Mouse (Mus musculus) midbrain, embryonic 15.5 days (tissue): Measurements from ENCODE around the gene Zfp426. TPM values are rescaled to one million over a fixed set of nuclear protein-coding genes. Genes with fewer than 3 reads are reported as not detected.

Source experiments
- ATAC-seq: fragments of 200-750 bp; cut with Nextera tagmentation; replicated peaks from 2 replicates; pipeline ENCODE4 v1.8.0; 2017; ENCODE audit warnings: moderate TSS enrichment
- H3K27ac ChIP-seq: fragments of 300-500 bp; sonication (generic); 2 replicates; pipeline ENCODE4 v1.5.1; 2015; ENCODE audit warnings: mild to moderate bottlenecking, inconsistent platforms
- H3K27me3 ChIP-seq: fragments of 300-500 bp; sonication (generic); replicated peaks from 2 replicates; pipeline ENCODE4 v1.6.1; 2015; ENCODE audit warnings: inconsistent platforms
- H3K36me3 ChIP-seq: fragments of 300-500 bp; sonication (generic); replicated peaks from 2 replicates; pipeline ENCODE4 v1.6.1; 2015; ENCODE audit warnings: inconsistent platforms
- H3K4me1 ChIP-seq: fragments of 300-500 bp; sonication (generic); 2 replicates; pipeline ENCODE4 v1.6.1; 2015; ENCODE audit warnings: inconsistent platforms
- H3K4me2 ChIP-seq: fragments of 300-500 bp; sonication (generic); 2 replicates; pipeline ENCODE4 v1.6.1; 2015; ENCODE audit warnings: inconsistent platforms, mild to moderate bottlenecking, moderate library complexity
- H3K4me3 ChIP-seq: fragments of 300-500 bp; sonication (generic); 2 replicates; pipeline ENCODE4 v1.5.1; 2015; ENCODE audit warnings: mild to moderate bottlenecking, inconsistent platforms
- H3K9ac ChIP-seq: fragments of 300-500 bp; sonication (generic); 2 replicates; pipeline ENCODE4 v1.6.1; 2015; ENCODE audit warnings: mild to moderate bottlenecking, inconsistent platforms
- H3K9me3 ChIP-seq: fragments of 300-500 bp; sonication (generic); 2 replicates; pipeline ENCODE4 v1.6.1; 2016; ENCODE audit warnings: inconsistent platforms
- WGBS: fragments of 180-500 bp; shearing (Covaris S2); methylation state at CpG from one replicate; pipeline ENCODE4 v1.1.7; 2015; ENCODE audit warnings: mixed read lengths; 5-methylcytosine and 5-hydroxymethylcytosine counted together
- polyA plus RNA-seq: library from polyadenylated mRNA; unstranded; fragments of >200 nt; fragmentation: Nextera tagmentation; extraction: Ambion mirVana; gene quantifications from 2 replicates; pipeline ENCODE4 v1.2.1, GENCODE M21; 2015

The Zfp426 gene
- polyA plus RNA-seq, result 30.7 and 31.0 TPM in 2 replicates

DNA sequence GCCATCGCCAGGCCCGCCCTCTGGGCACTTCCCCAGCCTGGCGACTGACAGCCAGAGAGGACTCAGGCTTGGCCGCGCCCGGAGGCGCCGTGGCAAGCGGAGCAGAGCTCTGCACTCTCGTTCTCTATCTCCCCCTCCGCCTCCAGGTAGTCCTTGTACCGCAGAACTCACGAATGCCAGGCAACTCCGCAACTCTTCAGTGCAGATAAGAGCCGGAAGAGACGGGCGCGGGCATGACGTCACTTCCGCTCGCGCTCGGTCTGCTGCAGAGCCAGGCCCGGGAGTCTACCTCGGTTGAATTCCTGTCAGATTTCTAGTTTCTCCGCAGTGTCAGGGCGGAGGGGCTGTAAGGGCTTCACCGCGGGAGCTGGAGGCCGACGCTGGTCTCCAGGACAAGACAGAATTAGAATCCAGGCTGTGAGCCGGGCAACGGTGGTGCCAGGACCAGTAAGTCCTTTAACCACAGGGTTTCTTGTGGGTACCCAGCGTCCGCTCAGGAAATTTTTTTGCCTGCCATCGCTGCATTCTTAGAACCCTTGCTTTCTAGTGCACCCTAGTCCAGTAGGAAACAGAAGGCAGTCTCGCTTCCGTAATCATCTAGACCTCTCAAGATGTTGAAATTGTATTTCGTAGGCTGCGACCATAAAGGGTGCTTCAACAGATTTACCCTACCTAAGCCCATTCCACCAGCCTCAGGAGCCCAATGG, at the start of gene Zfp426:
TSS of gene Zfp426 (minus strand) at position 220 of the 707 bp plus-strand sequence.
- peak within 1 kb of the TSS; percentile 73 for H3K4me2 ChIP-seq
- H3K4me1 ChIP-seq, result peaks cover 42% of the 10 kb centered on the region
- H3K9me3 ChIP-seq, result no peaks in the 10 kb centered on the region
- H3K4me3 ChIP-seq, result peak within 1 kb of the TSS; percentile 99
- peak within 1 kb of the TSS; percentile 98 for H3K27ac ChIP-seq
- under 1% methylated on average over 40 of the region's 40 CpGs for WGBS
- H3K27me3 ChIP-seq, result no peaks in the 10 kb centered on the region
- ATAC-seq, result peak; percentile 96
- peaks cover 9% of the 10 kb centered on the region for H3K36me3 ChIP-seq
- H3K9ac ChIP-seq, result peak within 1 kb of the TSS; percentile 94

DNA sequence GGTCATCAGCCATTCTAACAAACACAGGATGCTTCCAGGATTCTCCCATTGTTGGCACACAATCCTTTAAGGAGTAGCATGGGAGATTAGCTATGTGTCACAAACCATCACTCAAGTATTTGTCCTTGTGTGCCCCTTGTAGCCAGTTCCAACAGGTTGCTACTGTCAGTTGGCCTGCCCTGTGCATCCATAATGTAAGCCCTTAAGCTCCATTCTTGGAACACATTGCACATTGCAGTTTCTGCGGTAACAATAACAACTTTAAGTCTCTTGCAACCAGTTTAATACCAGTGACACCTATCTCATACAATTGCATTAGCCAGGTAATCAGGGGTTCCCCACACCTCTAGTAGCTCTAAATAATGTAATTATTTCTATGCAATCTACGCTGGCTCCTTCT, 44.1 kb upstream of the Zfp426 start:
- H3K4me1 ChIP-seq, result no peaks in the 10 kb centered on the region
- no peak overlapping the region for H3K4me2 ChIP-seq
- 84% methylated on average over 2 of the region's 2 CpGs for WGBS

GRCm38 (mm10) chr9:20534326-20534926, 41.9 kb upstream of the Zfp426 start:
- 75% methylated on average over 8 of the region's 8 CpGs for WGBS
- no peak overlapping the region for H3K4me3 ChIP-seq

More for the DNA sequence above, 44.1 kb upstream of the Zfp426 start:
- Histone ChIP-seq H3K27me3 (peaks cover 3% of the 10 kb centered on the region; the same call in 1 of the 2 replicates), H3K4me3 (no peak overlapping the region), H3K9ac (no peak overlapping the region), H3K36me3 (no peaks in the 10 kb centered on the region), H3K27ac (no peak overlapping the region), H3K9me3 (no peaks in the 10 kb centered on the region)
- no peak for ATAC-seq

GRCm38 (mm10) chr9:20521306-20521957, 28.9 kb upstream of the Zfp426 start, which contains the start of gene Zfp266:
Zfp266 (minus strand) TSS chr9:20521417.
- peak within 1 kb of the TSS; percentile 91 for H3K4me3 ChIP-seq
- peak within 1 kb of the TSS; percentile 91 for H3K9ac ChIP-seq
- peak within 1 kb of the TSS; percentile 98 for H3K27ac ChIP-seq
- peak within 1 kb of the TSS; percentile 85 for H3K4me2 ChIP-seq
- WGBS, result under 1% methylated on average over 46 of the region's 46 CpGs
- H3K36me3 ChIP-seq, result no peaks in the 10 kb centered on the region
- peak; percentile 91 for ATAC-seq
- H3K27me3 ChIP-seq, result no peaks in the 10 kb centered on the region
- H3K4me1 ChIP-seq, result peaks cover 38% of the 10 kb centered on the region
- no peaks in the 10 kb centered on the region for H3K9me3 ChIP-seq

More at GRCm38 (mm10) chr9:20534326-20534926, 41.9 kb upstream of the Zfp426 start:
- H3K4me2 ChIP-seq, result no peak overlapping the region
- no peaks in the 10 kb centered on the region for H3K36me3 ChIP-seq
- H3K27me3 ChIP-seq, result peaks cover 3% of the 10 kb centered on the region; the same call in 1 of the 2 replicates
- no peak for ATAC-seq
- H3K4me1 ChIP-seq, result no peaks in the 10 kb centered on the region
- H3K9ac ChIP-seq, result no peak overlapping the region
- no peak overlapping the region for H3K27ac ChIP-seq
- no peaks in the 10 kb centered on the region for H3K9me3 ChIP-seq

GRCm38 (mm10) chr9:20520531-20521210, 28.1 kb upstream of the Zfp426 start:
- ATAC-seq, result no peak
- WGBS, result 0% methylated on average over 17 of the region's 17 CpGs

GRCm38 (mm10) chr9:20519949-20520348, 27.4 kb upstream of the Zfp426 start:
- Histone ChIP-seq H3K27me3 (no peaks in the 10 kb centered on the region), H3K4me2 (peak overlapping the region; percentile 85), H3K4me3 (peak overlapping the region; percentile 49), H3K4me1 (peaks cover 45% of the 10 kb centered on the region), H3K9ac (peak overlapping the region; percentile 26; the same call in 1 of the 2 replicates), H3K36me3 (0 out of 2 replicates have a peak, but pooled peaks cover 5% of the 10 kb centered on the region), H3K27ac (no peak overlapping the region), H3K9me3 (no peaks in the 10 kb centered on the region)
- WGBS, result 13% methylated on average over 4 of the region's 4 CpGs
- ATAC-seq, result no peak

More at GRCm38 (mm10) chr9:20520531-20521210, 28.1 kb upstream of the Zfp426 start:
- Histone ChIP-seq H3K36me3 (0 out of 2 replicates have a peak, but pooled peaks cover under 1% of the 10 kb centered on the region), H3K4me2 (peak overlapping the region; percentile 85), H3K9me3 (no peaks in the 10 kb centered on the region), H3K27ac (peak overlapping the region; percentile 98), H3K4me3 (peak overlapping the region; percentile 91), H3K4me1 (peaks cover 39% of the 10 kb centered on the region), H3K27me3 (no peaks in the 10 kb centered on the region), H3K9ac (peak overlapping the region; percentile 91)

DNA sequence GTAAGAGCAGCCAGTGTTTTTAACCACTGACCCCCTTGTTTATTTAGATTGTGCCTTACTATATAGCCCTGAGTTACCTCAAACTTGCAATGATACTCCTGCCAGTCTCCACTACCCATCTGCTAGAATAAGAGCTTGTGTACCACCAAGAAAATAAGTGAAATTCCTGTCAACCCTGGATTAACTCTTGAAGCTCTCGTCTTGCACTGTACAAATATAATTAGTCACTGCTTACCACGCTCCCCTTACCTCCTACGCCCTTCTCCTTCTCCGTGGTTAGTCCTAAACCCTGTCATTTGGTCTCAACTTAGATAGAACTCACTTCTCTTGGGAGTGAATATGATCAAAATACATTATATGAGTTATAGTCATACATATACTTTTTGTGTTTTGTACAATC, 26.2 kb upstream of the Zfp426 start:
- no peak overlapping the region for H3K9ac ChIP-seq
- H3K4me1 ChIP-seq, result peaks cover 49% of the 10 kb centered on the region
- H3K36me3 ChIP-seq, result 0 out of 2 replicates have a peak, but pooled peaks cover 10% of the 10 kb centered on the region
- H3K9me3 ChIP-seq, result no peaks in the 10 kb centered on the region
- peak overlapping the region; percentile 49; the same call in 1 of the 2 replicates for H3K4me3 ChIP-seq
- H3K27me3 ChIP-seq, result no peaks in the 10 kb centered on the region
- peak overlapping the region; percentile 85; the same call in 1 of the 2 replicates for H3K4me2 ChIP-seq
- H3K27ac ChIP-seq, result no peak overlapping the region
- ATAC-seq, result no peak
- 86% methylated on average over 4 of the region's 4 CpGs for WGBS

DNA sequence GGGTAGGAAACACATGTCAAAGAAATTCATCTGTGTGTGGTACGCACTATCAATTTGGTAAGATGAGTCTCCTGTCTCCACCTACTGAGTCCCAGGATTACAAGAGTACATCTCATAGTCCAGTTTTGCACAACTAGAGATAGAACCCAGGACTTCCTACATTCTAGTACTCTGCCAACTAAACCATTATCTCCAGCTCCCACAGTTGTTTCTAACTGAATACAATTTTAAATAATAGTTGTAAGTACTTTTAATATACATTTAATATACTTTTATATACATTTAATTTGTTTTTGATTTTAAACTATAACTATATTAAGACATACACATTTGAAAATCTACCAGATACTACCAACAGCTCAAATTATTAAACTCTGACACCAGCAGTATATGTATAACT, 25.2 kb upstream of the Zfp426 start:
- Histone ChIP-seq H3K36me3 (0 out of 2 replicates have a peak, but pooled peaks cover 10% of the 10 kb centered on the region), H3K27ac (no peak overlapping the region), H3K9me3 (no peaks in the 10 kb centered on the region), H3K4me3 (no peak overlapping the region), H3K9ac (no peak overlapping the region), H3K4me2 (no peak overlapping the region), H3K4me1 (peaks cover 49% of the 10 kb centered on the region), H3K27me3 (no peaks in the 10 kb centered on the region)
- 96% methylated on average over 1 of the region's 1 CpGs for WGBS
- no peak for ATAC-seq

GRCm38 (mm10) chr9:20514016-20514415, 21.5 kb upstream of the Zfp426 start:
- H3K9ac ChIP-seq, result no peak overlapping the region
- peaks cover 51% of the 10 kb centered on the region for H3K4me1 ChIP-seq
- H3K4me3 ChIP-seq, result no peak overlapping the region
- H3K27me3 ChIP-seq, result no peaks in the 10 kb centered on the region
- H3K4me2 ChIP-seq, result no peak overlapping the region
- ATAC-seq, result no peak
- 0 out of 2 replicates have a peak, but pooled peaks cover 10% of the 10 kb centered on the region for H3K36me3 ChIP-seq
- H3K9me3 ChIP-seq, result no peaks in the 10 kb centered on the region
- H3K27ac ChIP-seq, result no peak overlapping the region
- 90% methylated on average over 3 of the region's 3 CpGs for WGBS

GRCm38 (mm10) chr9:20512714-20513113, 20.2 kb upstream of the Zfp426 start:
- ATAC-seq, result no peak
- Histone ChIP-seq H3K36me3 (0 out of 2 replicates have a peak, but pooled peaks cover 10% of the 10 kb centered on the region), H3K9ac (no peak overlapping the region)

DNA sequence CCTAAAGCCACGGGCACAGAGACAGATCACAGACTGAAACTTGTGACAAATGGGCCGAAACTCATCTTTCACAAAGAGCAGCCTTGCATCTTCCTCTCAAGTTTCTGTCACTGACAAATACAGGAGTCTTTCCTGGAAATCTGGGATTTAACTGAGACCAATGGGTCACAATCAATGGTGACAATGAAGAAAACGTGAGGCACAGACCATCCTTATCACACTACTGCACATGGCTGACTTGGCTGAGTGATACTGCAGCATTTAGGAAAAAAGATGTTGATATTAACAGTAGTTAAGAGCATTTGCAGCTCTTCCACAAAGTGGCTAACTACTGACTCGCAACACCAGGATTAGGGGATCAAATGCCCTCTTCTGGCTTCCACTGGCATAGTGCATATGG, 19.1 kb upstream of the Zfp426 start:
- Histone ChIP-seq H3K27ac (no peak overlapping the region), H3K36me3 (0 out of 2 replicates have a peak, but pooled peaks cover 15% of the 10 kb centered on the region), H3K9me3 (no peaks in the 10 kb centered on the region), H3K4me1 (peaks cover 29% of the 10 kb centered on the region), H3K4me2 (no peak overlapping the region), H3K9ac (no peak overlapping the region), H3K4me3 (no peak overlapping the region), H3K27me3 (no peaks in the 10 kb centered on the region)
- WGBS, result 84% methylated on average over 4 of the region's 4 CpGs
- ATAC-seq, result no peak

More at GRCm38 (mm10) chr9:20512714-20513113, 20.2 kb upstream of the Zfp426 start:
- peaks cover 40% of the 10 kb centered on the region for H3K4me1 ChIP-seq
- WGBS, result 88% methylated on average over 8 of the region's 8 CpGs
- no peaks in the 10 kb centered on the region for H3K27me3 ChIP-seq
- no peak overlapping the region for H3K27ac ChIP-seq
- no peaks in the 10 kb centered on the region for H3K9me3 ChIP-seq
- H3K4me2 ChIP-seq, result no peak overlapping the region
- no peak overlapping the region for H3K4me3 ChIP-seq
